Mouse (Mus musculus): ENCODE data around the gene Ptpn3. TPM values are rescaled to one million over a fixed set of nuclear protein-coding genes. Genes with fewer than 3 reads are reported as not detected.
"Not testable (repeated sequence)": the region's sequence is repeated elsewhere in the genome, so short reads cannot be mapped to it uniquely, and the experiment has no call there.

Ptpn3 gene
- polyA plus RNA-seq, 1 experiment from 2014 or later, result 1.0 TPM

- Histone ChIP-seq H3K9ac (ENCODE audit: low read depth, low read length) (no peak overlapping the region), H3K4me1 (ENCODE audit: control insufficient read depth, low read depth, low read length) (no peaks in the 10 kb centered on the region; the same call in 1 of the 2 replicates), H3K4me3 (ENCODE audit: low read depth, low read length) (no peak overlapping the region), H3K27ac (ENCODE audit: low read length) (no peak overlapping the region), H3K36me3 (ENCODE audit: control insufficient read depth, insufficient read depth) (no peaks in the 10 kb centered on the region), H3K27me3 (ENCODE audit: control insufficient read depth, insufficient read depth, low read depth, low read length) (no peaks in the 10 kb centered on the region), H3K9me3 (replicated peaks; ENCODE audit: control insufficient read depth, low read length) (no peaks in the 10 kb centered on the region), H3K4me2 (ENCODE audit: low read depth, low read length) (no peak overlapping the region)
- no peak for ATAC-seq (ENCODE audit: low read depth)
- WGBS (ENCODE audit: insufficient replicate concordance), result 42% methylated on average over 15 of the region's 15 CpGs
Observed at GRCm38 (mm10) chr4:57273532-57274502, 27.8 kb downstream of the Ptpn3 start.

- no peaks in the 10 kb centered on the region for H3K27me3 ChIP-seq (ENCODE audit: control insufficient read depth, insufficient read depth, low read depth, low read length)
- ATAC-seq (ENCODE audit: low read depth), result no peak
- H3K9me3 ChIP-seq (replicated peaks; ENCODE audit: control insufficient read depth, low read length), result no peaks in the 10 kb centered on the region
- H3K4me1 ChIP-seq (ENCODE audit: control insufficient read depth, low read depth, low read length), result no peaks in the 10 kb centered on the region; the same call in 1 of the 2 replicates
- no peak overlapping the region for H3K4me2 ChIP-seq (ENCODE audit: low read depth, low read length)
- no peaks in the 10 kb centered on the region for H3K36me3 ChIP-seq (ENCODE audit: control insufficient read depth, insufficient read depth)
- 64% methylated on average over 8 of the region's 8 CpGs for WGBS (ENCODE audit: insufficient replicate concordance)
- H3K9ac ChIP-seq (ENCODE audit: low read depth, low read length), result no peak overlapping the region
- H3K4me3 ChIP-seq (ENCODE audit: low read depth, low read length), result no peak overlapping the region
- no peak overlapping the region for H3K27ac ChIP-seq (ENCODE audit: low read length)
Observed at GRCm38 (mm10) chr4:57270991-57271390, 30.6 kb downstream of the Ptpn3 start.

GRCm38 (mm10) chr4:57270489-57270888 is 31.1 kb downstream of the Ptpn3 start:
- H3K4me3 ChIP-seq (ENCODE audit: low read depth, low read length); H3K9ac ChIP-seq (ENCODE audit: low read depth, low read length); H3K9me3 ChIP-seq (replicated peaks; ENCODE audit: control insufficient read depth, low read length); H3K27ac ChIP-seq (ENCODE audit: low read length); H3K36me3 ChIP-seq (ENCODE audit: control insufficient read depth, insufficient read depth); ATAC-seq (ENCODE audit: low read depth); H3K4me1 ChIP-seq (ENCODE audit: control insufficient read depth, low read depth, low read length); H3K27me3 ChIP-seq (ENCODE audit: control insufficient read depth, insufficient read depth, low read depth, low read length); H3K4me2 ChIP-seq (ENCODE audit: low read depth, low read length): not testable (repeated sequence)
- 66% methylated on average over 5 of the region's 5 CpGs for WGBS (ENCODE audit: insufficient replicate concordance)

- H3K27me3 ChIP-seq (ENCODE audit: control insufficient read depth, insufficient read depth, low read depth, low read length), result no peaks in the 10 kb centered on the region
- H3K27ac ChIP-seq (ENCODE audit: low read length), result no peak overlapping the region
- H3K4me3 ChIP-seq (ENCODE audit: low read depth, low read length), result no peak overlapping the region
- ATAC-seq (ENCODE audit: low read depth), result no peak
- no peak overlapping the region for H3K9ac ChIP-seq (ENCODE audit: low read depth, low read length)
- H3K9me3 ChIP-seq (replicated peaks; ENCODE audit: control insufficient read depth, low read length), result no peaks in the 10 kb centered on the region
- 68% methylated on average over 10 of the region's 10 CpGs for WGBS (ENCODE audit: insufficient replicate concordance)
- no peak overlapping the region for H3K4me2 ChIP-seq (ENCODE audit: low read depth, low read length)
- no peaks in the 10 kb centered on the region for H3K4me1 ChIP-seq (ENCODE audit: control insufficient read depth, low read depth, low read length)
- H3K36me3 ChIP-seq (ENCODE audit: control insufficient read depth, insufficient read depth), result no peaks in the 10 kb centered on the region
Observed at GRCm38 (mm10) chr4:57269344-57269743, 32.3 kb downstream of the Ptpn3 start.

GRCm38 (mm10) chr4:57268330-57268729 is 33.3 kb downstream of the Ptpn3 start:
- no peaks in the 10 kb centered on the region for H3K27me3 ChIP-seq (ENCODE audit: control insufficient read depth, insufficient read depth, low read depth, low read length)
- no peak overlapping the region for H3K9ac ChIP-seq (ENCODE audit: low read depth, low read length)
- no peak overlapping the region for H3K4me2 ChIP-seq (ENCODE audit: low read depth, low read length)
- no peaks in the 10 kb centered on the region for H3K36me3 ChIP-seq (ENCODE audit: control insufficient read depth, insufficient read depth)
- no peak for ATAC-seq (ENCODE audit: low read depth)
- no peaks in the 10 kb centered on the region for H3K9me3 ChIP-seq (replicated peaks; ENCODE audit: control insufficient read depth, low read length)
- H3K4me3 ChIP-seq (ENCODE audit: low read depth, low read length), result no peak overlapping the region
- 73% methylated on average over 8 of the region's 8 CpGs for WGBS (ENCODE audit: insufficient replicate concordance)
- H3K27ac ChIP-seq (ENCODE audit: low read length), result no peak overlapping the region
- no peaks in the 10 kb centered on the region for H3K4me1 ChIP-seq (ENCODE audit: control insufficient read depth, low read depth, low read length)

GRCm38 (mm10) chr4:57266389-57266788 is 35.2 kb downstream of the Ptpn3 start:
- no peak for ATAC-seq (ENCODE audit: low read depth)
- H3K27ac ChIP-seq (ENCODE audit: low read length), result no peak overlapping the region
- no peaks in the 10 kb centered on the region for H3K9me3 ChIP-seq (replicated peaks; ENCODE audit: control insufficient read depth, low read length)
- H3K4me3 ChIP-seq (ENCODE audit: low read depth, low read length), result no peak overlapping the region
- H3K36me3 ChIP-seq (ENCODE audit: control insufficient read depth, insufficient read depth), result no peaks in the 10 kb centered on the region
- WGBS (ENCODE audit: insufficient replicate concordance), result 66% methylated on average over 9 of the region's 9 CpGs
- H3K4me2 ChIP-seq (ENCODE audit: low read depth, low read length), result no peak overlapping the region
- no peaks in the 10 kb centered on the region for H3K27me3 ChIP-seq (ENCODE audit: control insufficient read depth, insufficient read depth, low read depth, low read length)
- no peak overlapping the region for H3K9ac ChIP-seq (ENCODE audit: low read depth, low read length)
- H3K4me1 ChIP-seq (ENCODE audit: control insufficient read depth, low read depth, low read length), result no peaks in the 10 kb centered on the region

GRCm38 (mm10) chr4:57263695-57264094 is 37.9 kb downstream of the Ptpn3 start:
- Histone ChIP-seq H3K4me2 (ENCODE audit: low read depth, low read length) (no peak overlapping the region), H3K27me3 (ENCODE audit: control insufficient read depth, insufficient read depth, low read depth, low read length) (no peaks in the 10 kb centered on the region), H3K4me3 (ENCODE audit: low read depth, low read length) (no peak overlapping the region), H3K27ac (ENCODE audit: low read length) (no peak overlapping the region), H3K9ac (ENCODE audit: low read depth, low read length) (no peak overlapping the region), H3K4me1 (ENCODE audit: control insufficient read depth, low read depth, low read length) (no peaks in the 10 kb centered on the region), H3K9me3 (replicated peaks; ENCODE audit: control insufficient read depth, low read length) (no peaks in the 10 kb centered on the region), H3K36me3 (ENCODE audit: control insufficient read depth, insufficient read depth) (no peaks in the 10 kb centered on the region)
- ATAC-seq (ENCODE audit: low read depth), result no peak
- WGBS (ENCODE audit: insufficient replicate concordance), result 60% methylated on average over 7 of the region's 7 CpGs

GRCm38 (mm10) chr4:57263061-57263685 is 38.5 kb downstream of the Ptpn3 start:
- H3K9me3 ChIP-seq (replicated peaks; ENCODE audit: control insufficient read depth, low read length), result no peaks in the 10 kb centered on the region
- H3K9ac ChIP-seq (ENCODE audit: low read depth, low read length), result no peak overlapping the region
- no peaks in the 10 kb centered on the region for H3K4me1 ChIP-seq (ENCODE audit: control insufficient read depth, low read depth, low read length)
- no peak overlapping the region for H3K4me2 ChIP-seq (ENCODE audit: low read depth, low read length)
- no peak overlapping the region for H3K27ac ChIP-seq (ENCODE audit: low read length)
- no peaks in the 10 kb centered on the region for H3K36me3 ChIP-seq (ENCODE audit: control insufficient read depth, insufficient read depth)
- no peaks in the 10 kb centered on the region for H3K27me3 ChIP-seq (ENCODE audit: control insufficient read depth, insufficient read depth, low read depth, low read length)
- 63% methylated on average over 8 of the region's 8 CpGs for WGBS (ENCODE audit: insufficient replicate concordance)
- no peak overlapping the region for H3K4me3 ChIP-seq (ENCODE audit: low read depth, low read length)
- no peak for ATAC-seq (ENCODE audit: low read depth)

- no peak for ATAC-seq (ENCODE audit: low read depth)
- no peak overlapping the region for H3K27ac ChIP-seq (ENCODE audit: low read length)
- no peak overlapping the region for H3K4me2 ChIP-seq (ENCODE audit: low read depth, low read length)
- H3K36me3 ChIP-seq (ENCODE audit: control insufficient read depth, insufficient read depth), result no peaks in the 10 kb centered on the region
- H3K4me3 ChIP-seq (ENCODE audit: low read depth, low read length), result no peak overlapping the region
- H3K9ac ChIP-seq (ENCODE audit: low read depth, low read length), result no peak overlapping the region
- H3K9me3 ChIP-seq (replicated peaks; ENCODE audit: control insufficient read depth, low read length), result no peaks in the 10 kb centered on the region
- H3K4me1 ChIP-seq (ENCODE audit: control insufficient read depth, low read depth, low read length), result no peaks in the 10 kb centered on the region
- H3K27me3 ChIP-seq (ENCODE audit: control insufficient read depth, insufficient read depth, low read depth, low read length), result no peaks in the 10 kb centered on the region
- WGBS (ENCODE audit: insufficient replicate concordance), result 58% methylated on average over 8 of the region's 8 CpGs
Observed at GRCm38 (mm10) chr4:57262451-57262850, 39.2 kb downstream of the Ptpn3 start.

All from liver, embryonic 16.5 days (tissue).